Mouse (Mus musculus) kidney, adult 18-20 months (tissue): ENCODE results near the gene Gm49394.
A peak's percentile ranks its signal among the peaks of the same experiment; 100 is the strongest.

Experiments used
- DNase-seq: peaks from one replicate; pipeline ENCODE4 v3.0.0; 2021

The Gm49394 gene

DNA sequence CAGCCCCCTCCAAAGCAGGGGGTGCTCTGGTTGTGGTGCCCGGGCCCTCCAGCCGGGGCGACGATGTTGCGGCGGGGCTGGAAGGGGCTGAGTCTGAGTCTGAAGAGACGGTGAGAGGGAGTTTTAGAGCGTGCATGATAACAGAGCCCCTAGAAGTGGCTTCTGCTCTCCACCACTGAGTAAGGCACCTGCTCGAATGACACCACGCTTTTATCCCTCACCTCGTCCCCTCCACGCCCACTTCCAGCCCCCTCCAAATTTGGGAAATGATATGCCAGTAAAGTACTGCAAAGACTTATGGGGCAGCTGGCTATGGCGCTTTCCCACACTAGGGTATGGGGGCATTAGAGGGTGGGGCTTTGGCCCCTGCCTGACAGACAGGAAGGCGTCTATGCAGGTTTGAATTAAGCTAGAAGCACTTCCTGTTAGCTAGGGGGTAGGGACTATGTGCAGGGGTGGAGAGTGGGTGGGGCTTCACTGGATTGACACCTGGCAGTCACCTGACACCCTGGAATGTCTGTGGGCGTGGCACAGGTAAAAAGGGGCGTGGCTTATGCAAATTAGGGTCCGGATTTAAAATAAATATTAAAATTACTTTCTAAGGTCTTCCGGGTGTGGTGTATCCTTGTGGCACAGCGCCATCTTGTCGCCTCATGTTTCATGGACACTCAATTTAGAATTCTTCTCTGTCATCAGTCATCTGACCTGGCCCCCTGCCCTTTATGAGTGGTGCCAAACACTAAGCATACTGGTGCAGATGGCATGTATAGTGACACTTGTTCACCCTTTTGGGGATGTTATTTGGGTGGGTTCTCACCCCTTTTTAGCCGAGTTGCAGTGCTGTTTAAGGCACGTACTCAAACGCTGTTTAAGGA, at the start of gene Gm49394:
Gene Gm49394 (minus strand): TSS at position 192 of the 875 bp plus-strand sequence.
- no peak for DNase-seq

GRCm38 (mm10) chr7:142714783-142715498, 45.2 kb upstream of the Gm49394 start:
- peak; percentile 31 for DNase-seq

GRCm38 (mm10) chr7:142706873-142707272, 37.1 kb upstream of the Gm49394 start:
- no peak for DNase-seq

DNA sequence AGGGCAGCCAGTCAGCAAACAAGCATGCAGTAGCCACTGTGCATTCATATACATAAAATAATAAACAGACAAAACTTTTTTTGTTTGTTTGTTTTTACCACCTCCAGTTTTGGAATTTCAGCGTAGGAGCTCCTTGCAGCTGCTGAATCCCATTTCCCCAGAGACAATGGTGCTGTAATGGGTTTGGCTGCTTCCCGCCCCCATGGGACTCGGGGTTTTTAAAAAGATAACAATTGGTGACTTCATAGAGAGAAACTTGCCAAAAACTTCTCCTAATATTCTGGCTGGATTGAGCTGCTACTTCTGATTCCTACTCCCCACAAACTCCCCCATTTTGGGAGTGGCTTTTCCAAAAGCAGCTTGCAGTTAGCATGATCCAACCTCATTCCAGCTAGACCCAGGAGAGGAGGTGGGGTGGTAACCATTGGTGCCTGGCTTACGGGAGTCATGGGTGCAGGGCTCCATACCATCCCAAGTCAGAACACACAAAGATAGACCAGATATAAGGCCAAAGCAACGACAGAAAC, 29.7 kb upstream of the Gm49394 start:
- no peak for DNase-seq

DNA sequence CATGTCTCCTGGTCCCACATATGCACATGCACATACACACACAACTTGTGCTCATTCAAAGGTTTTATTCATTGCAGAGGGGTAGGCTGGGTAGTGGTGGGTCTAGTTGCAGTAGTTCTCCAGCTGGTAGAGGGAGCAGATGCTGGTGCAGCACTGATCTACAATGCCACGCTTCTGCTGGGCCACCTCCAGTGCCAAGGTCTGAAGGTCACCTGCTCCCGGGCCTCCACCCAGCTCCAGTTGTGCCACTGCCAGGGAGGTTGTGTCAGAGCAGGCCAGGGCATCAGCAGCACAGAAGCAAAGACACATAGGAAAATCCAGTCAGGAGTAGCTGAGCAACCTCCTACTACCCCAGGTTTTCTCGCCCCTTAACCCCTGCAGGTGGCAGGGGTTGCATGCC, 8.9 kb upstream of the Gm49394 start:
- peak; percentile 50 for DNase-seq

GRCm38 (mm10) chr7:142675644-142676043, 5.9 kb upstream of the Gm49394 start:
- peak; percentile 52 for DNase-seq

- DNase-seq = no peak
Measured at GRCm38 (mm10) chr7:142675141-142675540, 5.4 kb upstream of the Gm49394 start.

DNA sequence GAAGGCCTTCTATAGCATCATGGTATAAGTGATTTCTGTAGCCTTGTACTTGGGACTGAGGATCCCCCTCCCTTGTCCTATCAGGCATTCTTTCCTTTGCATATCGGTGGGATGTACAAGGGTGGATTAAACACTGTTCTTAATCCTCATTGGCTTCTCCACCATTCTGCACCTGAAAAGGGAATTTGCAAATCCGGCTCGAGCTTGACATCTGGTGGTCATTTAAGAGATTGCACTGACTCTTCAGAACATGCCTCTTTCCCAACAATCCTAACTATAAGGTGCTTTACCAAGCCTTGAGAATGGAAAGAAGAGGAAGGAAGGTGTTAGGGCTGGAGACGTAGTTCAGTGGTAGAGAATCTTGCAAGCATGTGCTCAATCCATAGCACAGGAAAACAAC, 2.4 kb upstream of the Gm49394 start:
- DNase-seq = peak; percentile 51

DNA sequence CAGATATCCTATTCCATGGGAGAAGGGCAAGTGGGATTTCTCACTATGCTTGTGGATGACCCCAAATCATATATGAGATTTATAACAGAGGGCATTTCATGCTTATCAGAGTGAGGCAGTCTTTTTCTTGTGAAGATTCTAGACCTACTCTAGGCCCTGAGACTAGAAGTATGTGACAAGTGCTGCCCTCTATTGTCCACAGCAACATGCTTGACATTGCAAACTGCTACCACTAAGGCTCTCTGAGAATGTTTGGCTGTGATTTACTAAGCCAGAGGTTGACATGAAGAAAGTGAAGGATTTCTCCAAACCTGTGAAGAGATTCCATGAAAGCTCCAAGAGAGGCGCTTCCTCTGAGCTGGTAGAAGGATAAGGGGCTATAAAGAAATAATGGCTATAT, 1.3 kb upstream of the Gm49394 start:
- DNase-seq = no peak

GRCm38 (mm10) chr7:142668328-142668727, 1.4 kb downstream of the Gm49394 start:
- DNase-seq = no peak

DNA sequence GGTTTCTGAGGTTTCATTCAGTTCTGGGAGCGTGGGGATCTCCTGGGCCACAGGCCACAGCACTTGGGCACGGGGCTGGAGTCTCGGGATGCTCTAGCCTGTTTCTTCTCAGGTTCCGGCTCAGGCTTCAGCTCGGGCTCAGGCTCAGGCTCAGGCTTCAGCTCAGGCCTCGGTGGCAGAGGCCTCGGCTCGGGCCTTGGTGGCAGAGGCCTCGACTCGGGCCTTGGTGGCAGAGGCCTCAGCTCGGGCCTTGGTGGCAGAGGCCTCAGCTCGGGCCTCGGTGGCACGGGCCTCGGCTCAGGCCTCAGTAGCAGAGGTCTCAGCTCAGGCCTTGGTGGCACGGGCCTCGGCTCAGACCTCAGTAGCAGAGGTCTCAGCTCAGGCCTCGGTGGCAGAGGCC, 2.2 kb downstream of the Gm49394 start:
- no peak for DNase-seq

- no peak for DNase-seq
Measured at GRCm38 (mm10) chr7:142666659-142667058, 3.1 kb downstream of the Gm49394 start, which contains the start of gene Igf2. Gene Igf2, minus strand, starts transcription at chr7:142666816.

DNA sequence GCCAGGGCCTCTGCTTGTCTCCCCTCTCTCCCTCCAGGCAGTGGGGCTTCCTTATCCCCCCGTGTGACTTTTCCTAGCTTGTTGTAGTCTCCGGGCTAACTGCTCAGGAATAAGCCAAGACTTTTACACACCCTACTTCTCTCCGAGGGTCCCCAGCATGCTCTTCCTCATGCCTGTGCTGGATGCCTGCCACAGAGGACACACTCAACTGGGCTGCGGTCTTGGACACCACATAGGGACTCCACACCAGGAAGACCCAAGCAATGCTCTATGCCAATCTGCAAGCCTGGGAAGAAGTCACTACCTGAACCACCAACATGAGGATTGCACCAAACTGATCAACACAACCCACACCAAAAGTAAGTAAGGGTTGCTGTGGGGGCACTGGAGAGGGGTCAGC, 3.6 kb downstream of the Gm49394 start:
- no peak for DNase-seq

DNA sequence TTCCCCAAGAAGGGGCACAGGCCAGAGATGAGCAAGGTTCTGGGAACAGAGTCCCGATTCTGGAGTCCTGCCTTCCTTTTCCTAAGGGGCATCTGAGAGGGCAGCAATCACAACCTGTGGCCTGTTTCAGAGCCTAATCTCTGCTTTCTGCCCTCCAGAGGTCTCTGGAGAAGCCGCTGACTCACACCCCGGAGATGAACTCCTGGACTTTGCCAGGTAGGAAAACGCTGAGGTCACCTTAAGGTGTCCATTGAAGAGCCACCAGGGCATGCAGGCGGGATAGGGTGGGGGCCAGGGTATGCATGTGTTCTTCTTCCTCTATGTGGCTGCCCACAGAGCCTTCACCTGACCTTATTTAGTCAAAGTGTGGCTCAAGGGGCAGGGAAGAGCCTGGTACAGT, 4.4 kb downstream of the Gm49394 start:
- DNase-seq = no peak

- DNase-seq = no peak
Measured at GRCm38 (mm10) chr7:142664465-142665029, 5.2 kb downstream of the Gm49394 start.

GRCm38 (mm10) chr7:142663931-142664421, 5.8 kb downstream of the Gm49394 start:
- no peak for DNase-seq

DNA sequence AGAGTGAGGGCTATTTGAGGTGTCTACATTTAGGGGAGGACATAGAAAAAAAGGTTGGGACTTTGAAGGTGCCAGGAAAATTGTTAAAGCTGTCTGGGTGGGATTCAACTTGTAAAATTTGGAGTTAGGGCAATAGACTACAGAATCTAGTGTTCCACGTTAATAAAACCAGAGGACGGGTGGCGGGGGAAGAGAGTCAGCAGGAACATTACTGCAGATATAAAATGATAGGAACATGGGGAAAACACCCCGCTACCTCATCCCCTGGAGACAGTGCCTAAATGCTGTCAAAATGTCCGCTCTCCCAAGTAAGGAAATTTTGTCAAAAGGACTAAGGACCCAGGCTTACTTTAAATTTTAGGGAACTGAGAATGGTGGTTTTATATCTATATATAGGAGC, 6.6 kb downstream of the Gm49394 start:
- no peak for DNase-seq

DNA sequence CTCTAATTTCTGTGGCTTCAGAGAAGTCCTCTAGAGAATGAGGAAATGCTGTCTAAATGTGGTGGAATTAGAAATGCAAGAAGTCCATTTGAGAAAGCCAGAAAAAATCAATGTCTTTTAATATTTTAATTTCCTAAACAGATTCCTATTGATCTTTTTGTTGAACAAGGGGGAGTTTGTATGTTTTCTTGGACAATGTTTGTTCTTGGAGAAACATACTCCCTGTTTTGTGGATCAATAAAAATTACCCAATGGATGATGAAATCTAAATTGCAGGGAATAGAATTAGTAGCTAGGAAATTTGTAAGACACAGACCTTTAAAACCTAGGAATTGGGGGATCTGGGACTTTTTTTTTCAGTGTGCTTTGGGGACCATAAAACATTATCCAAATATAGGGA, 7.9 kb downstream of the Gm49394 start:
- DNase-seq = no peak

- DNase-seq = no peak
Measured at GRCm38 (mm10) chr7:142661046-142661445, 8.7 kb downstream of the Gm49394 start.

- DNase-seq = no peak
Measured at GRCm38 (mm10) chr7:142660651-142660945, 9.1 kb downstream of the Gm49394 start.

DNA sequence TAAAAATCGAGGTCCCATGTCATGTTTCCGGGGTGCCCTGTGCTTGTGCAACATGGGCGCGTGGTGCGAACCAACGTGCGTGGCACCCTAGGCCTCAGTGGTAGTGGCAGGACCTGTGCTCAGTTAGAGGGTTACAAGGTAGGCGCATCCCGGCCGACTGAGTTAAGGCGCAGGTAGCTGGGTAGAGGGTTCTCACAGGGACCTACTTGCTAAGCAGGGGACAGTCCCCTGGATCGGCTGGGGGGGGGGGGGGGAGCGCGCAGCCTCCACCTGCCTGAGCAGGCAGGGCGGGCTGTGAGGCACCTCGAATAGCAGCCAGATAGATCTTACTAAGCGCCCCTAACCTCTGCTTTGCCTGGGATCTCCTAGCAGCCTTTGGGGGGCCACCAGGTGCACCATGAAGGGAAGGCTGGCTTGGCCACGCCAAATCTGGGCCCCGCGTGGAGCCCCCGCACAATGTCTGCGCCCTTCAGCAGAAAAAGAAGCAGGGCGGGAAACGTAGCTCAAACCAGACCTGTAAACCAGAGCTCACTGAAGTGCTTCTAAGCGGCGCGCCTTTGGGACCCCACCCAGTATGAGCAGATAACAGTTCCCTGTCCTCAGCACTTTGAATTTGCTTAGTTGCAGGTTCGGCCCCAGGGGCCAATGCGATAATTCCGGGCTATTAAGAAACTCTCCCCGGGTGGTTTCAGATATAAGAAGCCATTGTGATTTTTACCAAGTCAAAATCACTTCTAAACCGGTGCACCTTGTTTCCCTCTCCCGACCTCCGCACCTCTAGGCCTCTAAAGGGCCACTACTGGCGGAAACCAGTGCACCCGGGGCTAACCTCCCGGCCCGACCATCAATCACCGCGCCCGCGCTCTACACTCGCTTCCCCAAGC, 9.7 kb downstream of the Gm49394 start:
- no peak for DNase-seq

- no peak for DNase-seq
Measured at GRCm38 (mm10) chr7:142659181-142659681, 10.5 kb downstream of the Gm49394 start.
